Mouse (Mus musculus) 3T3-L1 (cell line): Measurements from ENCODE around the gene Fbp2.
A peak's percentile ranks its signal among the peaks of the same experiment; 100 is the strongest.
"Not testable (repeated sequence)": the region's sequence is repeated elsewhere in the genome, so short reads cannot be mapped to it uniquely, and the experiment has no call there.

ENCODE experiments used
- DNase-seq: peaks from one replicate; pipeline ENCODE4 v3.0.0-alpha.2; 2015; ENCODE audit warnings: low read depth, low spot score

The Fbp2 gene

DNA sequence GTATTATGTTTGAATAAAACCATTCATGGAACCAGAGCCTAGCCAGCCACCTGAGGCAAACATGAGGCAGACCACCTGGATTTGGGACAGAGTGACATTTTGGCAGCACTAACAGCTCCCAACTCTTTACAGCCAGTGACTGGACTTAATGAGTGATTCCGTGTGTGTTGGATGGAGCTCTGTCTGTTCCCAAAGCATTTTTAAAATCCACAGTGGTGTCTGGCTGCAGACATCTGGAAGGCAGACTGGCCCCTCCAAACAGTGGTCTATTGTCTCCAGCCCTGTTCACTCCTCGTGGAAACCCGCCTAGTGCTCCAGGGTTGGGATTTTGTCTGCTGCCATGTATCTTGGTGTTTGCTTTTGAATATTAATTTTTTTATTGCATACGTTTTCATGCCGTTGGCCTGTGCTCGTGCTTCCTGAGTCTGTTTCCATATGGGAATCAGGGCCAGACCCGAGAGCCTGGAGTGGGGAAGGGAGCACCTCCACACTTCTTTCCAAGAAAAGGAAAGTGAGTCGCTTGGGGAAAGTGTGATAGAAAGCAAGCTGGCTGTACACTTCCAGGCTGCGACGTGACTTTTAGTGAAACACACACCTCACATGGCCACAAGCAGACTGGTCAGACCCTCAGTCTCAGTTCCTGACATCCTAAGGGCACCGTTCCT is 7.6 kb upstream of the Fbp2 start:
- DNase-seq = no peak

- no peak for DNase-seq
These were observed 5.5 kb upstream of the Fbp2 start for GRCm38 (mm10) chr13:62863771-62864170.

DNA sequence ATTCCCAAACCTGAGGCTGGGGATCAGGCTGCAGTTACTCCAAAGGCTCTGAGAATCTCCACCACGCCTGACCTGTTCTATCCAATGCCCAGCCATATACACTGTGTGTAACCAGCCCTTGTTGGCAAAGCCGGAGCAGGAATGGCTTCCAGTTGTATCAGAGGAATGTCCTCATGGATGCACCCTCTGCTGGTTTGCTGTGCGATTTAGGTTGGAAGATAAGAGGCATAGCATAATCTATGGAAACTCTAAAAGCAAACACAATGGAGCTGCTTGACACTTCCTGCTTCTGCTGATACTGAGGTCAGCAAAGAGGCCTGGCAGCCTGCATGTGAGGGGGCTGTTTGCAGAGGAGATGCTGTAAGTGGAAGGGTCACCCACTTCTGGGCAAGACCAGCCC is 4.7 kb upstream of the Fbp2 start:
- DNase-seq = no peak

GRCm38 (mm10) chr13:62860068-62860467 is 1.8 kb upstream of the Fbp2 start:
- no peak for DNase-seq

DNA sequence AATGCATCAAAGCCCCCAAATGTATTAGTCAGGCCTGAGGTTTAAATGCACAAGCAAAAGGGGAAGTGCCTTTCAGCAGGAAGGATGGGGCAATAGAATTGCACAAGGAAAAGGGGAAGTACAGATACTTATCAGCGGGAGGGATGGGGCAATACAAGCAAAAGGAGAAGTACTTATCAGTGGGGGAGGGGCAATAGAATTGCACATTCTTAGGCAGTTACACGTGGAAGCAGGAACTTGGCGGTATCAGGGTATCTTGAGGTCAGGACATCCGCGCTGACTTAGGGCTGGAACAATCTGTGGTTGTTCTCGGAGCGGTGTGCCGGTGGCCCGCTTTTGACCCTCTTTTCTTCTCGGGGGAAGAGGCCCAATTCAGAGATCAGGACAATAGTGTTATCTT is 1.0 kb upstream of the Fbp2 start:
- DNase-seq = not testable (repeated sequence)

DNA sequence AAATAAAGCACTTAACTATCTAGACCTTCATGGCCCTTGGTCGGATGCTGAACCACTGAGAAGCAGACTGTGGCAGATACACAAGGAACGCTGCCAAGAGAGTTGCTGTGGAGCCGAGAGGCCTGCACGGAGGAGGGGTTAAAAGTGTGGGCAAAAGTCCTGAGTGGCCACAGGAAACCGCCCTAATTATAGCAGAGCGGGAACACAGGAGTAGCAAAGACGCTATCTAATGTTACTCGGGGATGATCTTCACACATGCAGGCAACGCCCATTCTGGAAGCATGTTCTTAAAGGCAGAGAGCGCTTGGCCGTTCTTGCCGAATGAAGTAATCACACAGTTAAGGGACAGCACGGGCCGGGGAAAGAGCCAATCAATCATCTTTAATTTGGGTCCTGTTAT is 1.4 kb downstream of the Fbp2 start:
- DNase-seq = no peak

GRCm38 (mm10) chr13:62856305-62856675 is 1.9 kb downstream of the Fbp2 start:
- DNase-seq = peak; percentile 94

DNA sequence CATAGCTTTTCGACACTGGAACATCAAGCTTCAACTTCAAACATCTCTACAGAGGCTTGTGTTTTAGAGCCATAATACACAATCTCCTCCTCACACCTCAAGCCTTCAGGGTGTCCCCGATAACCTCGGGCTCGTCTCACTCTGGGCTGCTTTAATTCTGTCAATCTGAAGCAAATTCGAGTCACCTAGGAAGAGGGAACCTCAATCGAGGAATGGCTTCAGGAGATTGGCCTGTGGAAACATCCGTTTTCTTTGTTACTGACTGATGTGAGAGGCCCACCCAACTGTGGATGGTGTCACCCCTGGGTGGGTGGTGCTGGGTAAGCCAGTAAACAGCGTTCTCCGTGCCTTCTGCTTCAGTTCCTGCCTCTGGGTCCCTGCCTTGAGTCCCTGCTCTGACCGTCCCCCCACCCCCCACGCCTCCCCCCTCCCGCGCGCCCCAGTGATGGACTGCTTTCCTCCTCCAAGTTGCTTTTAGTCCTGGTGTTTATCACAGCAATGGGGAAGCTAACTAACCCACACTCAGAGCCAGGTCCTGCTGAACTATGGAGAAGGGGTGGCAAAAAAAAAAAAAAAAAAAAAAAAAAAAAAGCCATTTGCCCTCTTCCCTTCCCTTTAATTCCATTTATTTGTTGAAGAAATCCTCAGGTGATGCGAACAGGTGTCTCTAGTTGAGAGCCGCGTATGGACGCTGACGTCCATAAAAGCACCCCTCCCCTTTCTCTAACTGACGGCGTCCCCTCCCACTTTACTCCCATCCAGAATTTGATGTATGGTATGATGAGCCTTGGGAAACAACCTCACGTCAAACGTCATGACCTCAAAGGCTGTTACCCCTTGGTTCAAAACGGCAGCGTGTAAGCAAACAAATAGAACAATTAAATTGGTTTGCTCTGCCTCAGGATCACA is 2.6 kb downstream of the Fbp2 start:
- no peak for DNase-seq

GRCm38 (mm10) chr13:62854666-62855065 is 3.6 kb downstream of the Fbp2 start:
- peak; percentile 82 for DNase-seq

DNA sequence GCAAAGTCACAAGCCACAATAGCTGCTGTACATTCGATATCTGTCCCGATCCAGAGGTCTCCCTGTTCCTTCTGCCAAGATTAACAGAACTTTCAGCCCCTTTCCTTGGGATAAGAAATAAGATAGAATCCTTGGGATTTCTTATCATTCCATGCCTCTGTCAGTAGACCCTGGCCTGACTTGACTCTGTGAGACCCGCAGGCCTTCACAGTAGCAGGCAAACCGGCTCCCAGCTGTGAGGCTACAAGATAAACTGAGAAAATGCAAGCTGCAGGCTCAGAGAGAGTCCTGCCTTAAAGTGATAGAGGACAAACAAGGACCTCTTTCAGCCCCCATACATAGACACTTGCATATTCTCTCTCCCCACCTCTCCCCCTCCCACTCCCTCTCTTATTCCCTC is 24.9 kb downstream of the Fbp2 start:
- no peak for DNase-seq

DNA sequence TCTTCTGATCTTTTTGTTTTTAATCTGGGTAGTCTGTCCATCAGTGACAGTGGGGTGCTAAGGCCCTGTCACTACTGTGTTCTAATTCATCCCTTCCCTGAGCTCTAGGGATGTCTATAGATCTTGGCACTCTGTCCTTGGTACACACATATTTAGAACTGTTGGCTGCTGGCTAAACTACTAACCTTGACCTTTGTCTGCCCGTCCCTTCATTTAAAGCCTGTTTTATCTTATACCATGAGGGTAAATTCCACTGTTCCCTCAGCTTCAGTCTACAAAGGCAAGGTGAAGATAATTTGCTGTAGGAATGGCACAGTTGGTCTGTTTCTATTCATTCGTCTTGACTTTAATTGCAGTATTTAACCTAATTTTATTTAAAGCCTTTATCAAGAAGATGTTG is 26.0 kb downstream of the Fbp2 start:
- DNase-seq = no peak

- not testable (repeated sequence) for DNase-seq
These were observed 42.5 kb downstream of the Fbp2 start for GRCm38 (mm10) chr13:62815705-62816104.

GRCm38 (mm10) chr13:62812713-62813112 is 45.5 kb downstream of the Fbp2 start:
- no peak for DNase-seq

- not testable (repeated sequence) for DNase-seq
These were observed 50.2 kb downstream of the Fbp2 start for GRCm38 (mm10) chr13:62807981-62808380.
